Mouse (Mus musculus): ENCODE results near the gene Zfp598.

GRCm38 (mm10) chr17:24716166-24716682, 46.7 kb downstream of the Zfp598 start:
- TF ChIP-seq CTCF (IDR thresholded peaks at IDR 0.05; ENCODE audit: insufficient read depth, low read depth, low read length), result no peak
- TF ChIP-seq POLR2A (IDR thresholded peaks at IDR 0.05; ENCODE audit: insufficient read depth, low read depth, low read length), result no peak

Data from olfactory bulb, adult 2 months (tissue).